Comparison of ENCODE assay signal across 23 mouse cellular contexts in the genomic region with DNA sequence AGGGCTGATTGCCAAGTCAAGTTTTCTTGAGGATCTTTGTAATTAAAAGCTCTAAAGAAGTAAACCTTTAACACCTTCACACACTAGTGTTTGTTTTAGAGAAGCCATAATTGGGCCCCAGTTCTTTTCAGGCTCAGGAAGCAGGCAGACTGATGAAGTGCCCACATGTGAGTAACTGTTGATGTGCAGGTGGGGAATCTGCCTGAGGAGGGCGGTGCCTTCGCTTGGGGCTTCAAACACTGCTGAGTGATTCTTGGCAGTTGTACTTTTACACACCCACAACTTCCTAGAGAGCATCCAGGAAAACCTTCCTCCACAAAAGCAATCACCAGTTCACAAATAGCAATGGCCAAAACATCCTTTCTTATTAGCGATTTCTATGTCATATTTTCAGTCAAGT.
"Had no signal": no experiment of that assay in that cellular context is flagged by ENCODE, and none has a peak within 500 bp of the region (broad histone marks: within the 10 kb centered on the region; RNA-seq: fewer than 3 reads in every experiment).

No protein-coding gene starts in this region.

- H3K4me1 ChIP-seq: kidney, embryonic 15.5 days; liver, embryonic 12.5 days; liver, embryonic 15.5 days; lung, embryonic 15.5 days; megakaryocyte, embryonic 14.5 days; midbrain, embryonic 10.5 days; midbrain, embryonic 13.5 days; neural tube, embryonic 13.5 days had no signal

- H3K4me3 ChIP-seq: kidney, embryonic 15.5 days; limb, embryonic 10.5 days; limb, embryonic 13.5 days; liver, embryonic 12.5 days; liver, embryonic 15.5 days; lung, embryonic 15.5 days; megakaryocyte, embryonic 14.5 days; midbrain, embryonic 10.5 days; midbrain, embryonic 13.5 days; myocyte; neural tube, embryonic 13.5 days had no signal

- H3K4me2 ChIP-seq: kidney, embryonic 15.5 days; limb, embryonic 13.5 days; liver, embryonic 12.5 days; liver, embryonic 15.5 days; lung, embryonic 15.5 days; midbrain, embryonic 13.5 days; neural tube, embryonic 13.5 days had no signal

- DNase-seq: kidney, adult 2 months; kidney, postnatal 10 days; kidney, postnatal 36 days; layer of hippocampus, postnatal 36 days; liver; lung, adult 18-20 months; lung, postnatal 10 days; lung, postnatal 36 days; retina, postnatal 1 day; thymus, adult 18-20 months; thymus, postnatal 36 days had no signal

- H3K27ac ChIP-seq: kidney, embryonic 15.5 days; limb, embryonic 10.5 days; limb, embryonic 13.5 days; liver, embryonic 12.5 days; liver, embryonic 15.5 days; lung, embryonic 15.5 days; midbrain, embryonic 10.5 days; midbrain, embryonic 13.5 days; neural tube, embryonic 13.5 days had no signal

- H3K9me3 ChIP-seq: kidney, embryonic 15.5 days; limb, embryonic 10.5 days; limb, embryonic 13.5 days; liver, embryonic 12.5 days; liver, embryonic 15.5 days; lung, embryonic 15.5 days; megakaryocyte, embryonic 14.5 days; midbrain, embryonic 10.5 days; midbrain, embryonic 13.5 days; neural tube, embryonic 13.5 days had no signal

- H3K9ac ChIP-seq: kidney, embryonic 15.5 days; limb, embryonic 13.5 days; liver, embryonic 12.5 days; liver, embryonic 15.5 days; lung, embryonic 15.5 days; midbrain, embryonic 13.5 days; neural tube, embryonic 13.5 days had no signal

- H3K36me3 ChIP-seq: kidney, embryonic 15.5 days; limb, embryonic 10.5 days; liver, embryonic 12.5 days; liver, embryonic 15.5 days; lung, embryonic 15.5 days; midbrain, embryonic 10.5 days; midbrain, embryonic 13.5 days had no signal

- H3K27me3 ChIP-seq: kidney, embryonic 15.5 days; limb, embryonic 13.5 days; liver, embryonic 12.5 days; liver, embryonic 15.5 days; lung, embryonic 15.5 days; megakaryocyte, embryonic 14.5 days; midbrain, embryonic 13.5 days; neural tube, embryonic 13.5 days had no signal

- ATAC-seq: liver, embryonic 12.5 days; midbrain, embryonic 13.5 days; midbrain, embryonic 16.5 days had no signal
